Mouse (Mus musculus): ENCODE results near the gene Rfc4. TPM values are rescaled to one million over a fixed set of nuclear protein-coding genes. Genes with fewer than 3 reads are reported as not detected.

The Rfc4 gene
- polyA plus RNA-seq, 1 experiment, result 18.9 TPM

DNA sequence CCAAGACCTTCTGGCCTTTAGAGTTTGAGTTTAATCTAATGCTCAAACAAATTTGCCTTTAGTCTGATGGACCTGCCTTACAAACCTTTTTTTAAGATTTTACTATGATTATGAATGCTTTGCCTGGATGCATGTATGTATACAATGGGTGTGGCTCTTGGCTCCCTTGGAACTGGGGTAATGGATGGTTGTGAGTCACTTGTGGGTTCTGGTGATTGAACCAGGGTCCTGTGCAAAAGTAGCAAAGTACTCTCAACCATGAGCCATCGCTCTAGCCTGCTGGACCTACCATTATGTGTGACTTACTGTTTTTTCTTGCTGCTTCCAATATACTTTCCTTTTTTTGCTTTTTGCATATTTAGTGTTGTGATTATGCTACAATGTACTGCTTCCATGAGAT, 4.8 kb upstream of the Rfc4 start:
- no peak overlapping the region for H3K4me2 ChIP-seq (ENCODE audit: low read depth)
- no peaks in the 10 kb centered on the region for H3K36me3 ChIP-seq (ENCODE audit: control insufficient read depth, insufficient read depth)
- no peak overlapping the region for H3K4me3 ChIP-seq
- H3ac ChIP-seq (ENCODE audit: control insufficient read depth, insufficient read length), result no peak overlapping the region
- no peaks in the 10 kb centered on the region for H3K27me3 ChIP-seq (ENCODE audit: control insufficient read depth, insufficient read depth, insufficient read length)
- H3K79me2 ChIP-seq (ENCODE audit: control insufficient read depth, insufficient read depth), result peaks cover 2% of the 10 kb centered on the region
- TF ChIP-seq TCF3 (IDR thresholded peaks at IDR 0.05; ENCODE audit: insufficient read length, low read depth) (no peak), MAX (IDR thresholded peaks at IDR 0.05; ENCODE audit: low read depth) (no peak), MYOG (IDR thresholded peaks at IDR 0.05; ENCODE audit: control insufficient read depth in 1 of 3, insufficient read depth in 1 of 3, insufficient read length in 2 of 3, low read depth in 2 of 3) (no peak), MYOD1 (IDR thresholded peaks at IDR 0.05; ENCODE audit: control insufficient read depth in 1 of 3, insufficient read length in 2 of 3, low read depth in 2 of 3) (no peak), E2F4 (IDR thresholded peaks at IDR 0.05; ENCODE audit: insufficient read depth) (no peak), USF1 (IDR thresholded peaks at IDR 0.05; ENCODE audit: low read depth) (no peak), SRF (IDR thresholded peaks at IDR 0.05; ENCODE audit: control insufficient read depth, insufficient read length, low read depth) (no peak), POLR2A (IDR thresholded peaks at IDR 0.05; ENCODE audit: insufficient read length, low read depth) (no peak), REST (IDR thresholded peaks at IDR 0.05; ENCODE audit: insufficient read depth, insufficient read length) (no peak), POLR2AphosphoS2 (IDR thresholded peaks at IDR 0.05; ENCODE audit: insufficient read length, low read depth) (no peak), TCF12 (IDR thresholded peaks at IDR 0.05; ENCODE audit: insufficient read depth, poor library complexity, severe bottlenecking) (no peak), CEBPB (IDR thresholded peaks at IDR 0.05; ENCODE audit: insufficient read depth, poor library complexity, severe bottlenecking) (no peak)

DNA sequence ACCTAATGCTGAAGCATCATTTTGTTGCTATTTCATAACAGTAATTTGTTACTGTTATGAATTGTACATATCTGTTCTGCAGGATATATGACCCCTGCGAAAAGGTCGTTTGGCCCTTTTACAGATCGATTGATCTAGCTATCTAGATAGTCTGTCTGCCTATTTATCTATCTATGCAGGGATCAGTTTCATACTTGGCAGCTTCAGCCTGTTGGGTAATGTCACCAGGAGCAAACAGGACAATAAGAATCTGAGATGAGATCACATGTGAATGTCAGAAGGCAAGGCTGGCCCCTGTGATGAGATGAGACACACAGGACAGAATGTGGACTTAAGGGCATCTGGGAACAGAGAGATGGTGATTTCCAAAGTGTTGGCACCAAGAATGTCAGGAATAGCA, 2.8 kb upstream of the Rfc4 start:
- H3K79me2 ChIP-seq (ENCODE audit: control insufficient read depth, insufficient read depth), result peaks cover 16% of the 10 kb centered on the region
- no peak overlapping the region for H3K4me3 ChIP-seq
- H3K27me3 ChIP-seq (ENCODE audit: control insufficient read depth, insufficient read depth, insufficient read length), result no peaks in the 10 kb centered on the region
- H3K4me2 ChIP-seq (ENCODE audit: low read depth), result no peak overlapping the region
- no peaks in the 10 kb centered on the region for H3K36me3 ChIP-seq (ENCODE audit: control insufficient read depth, insufficient read depth)
- no peak overlapping the region for H3ac ChIP-seq (ENCODE audit: control insufficient read depth, insufficient read length)
- no peak for TF ChIP-seq SRF (IDR thresholded peaks at IDR 0.05; ENCODE audit: control insufficient read depth, insufficient read length, low read depth)
- no peak for TF ChIP-seq MYOG (IDR thresholded peaks at IDR 0.05; ENCODE audit: control insufficient read depth in 1 of 3, insufficient read depth in 1 of 3, insufficient read length in 2 of 3, low read depth in 2 of 3)
- TF ChIP-seq TCF3 (IDR thresholded peaks at IDR 0.05; ENCODE audit: insufficient read length, low read depth), result no peak
- no peak for TF ChIP-seq TCF12 (IDR thresholded peaks at IDR 0.05; ENCODE audit: insufficient read depth, poor library complexity, severe bottlenecking)

DNA sequence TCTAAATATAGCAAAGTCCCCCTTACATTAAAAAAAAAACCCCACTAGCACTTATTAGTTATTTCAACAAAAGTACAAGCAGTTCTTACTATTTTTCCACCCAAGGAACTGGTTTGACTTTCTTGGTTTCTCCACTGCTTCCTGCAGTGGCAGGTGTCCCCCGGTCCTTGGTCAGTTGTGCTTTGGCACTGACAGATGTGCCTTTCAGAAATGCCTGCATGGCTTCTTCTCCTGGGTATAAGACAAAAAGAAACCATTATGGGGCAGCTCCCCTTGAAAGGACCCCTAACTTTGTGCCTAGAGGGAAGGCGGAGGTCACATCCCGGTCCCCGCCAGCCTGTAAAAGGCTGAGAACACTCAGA, 245 bp downstream of the Rfc4 start:
- Histone ChIP-seq H3K27me3 (ENCODE audit: control insufficient read depth, insufficient read depth, insufficient read length) (no peaks in the 10 kb centered on the region), H3K4me2 (ENCODE audit: low read depth) (peak overlapping the region; percentile 89), H3ac (ENCODE audit: control insufficient read depth, insufficient read length) (peak overlapping the region; percentile 25), H3K36me3 (ENCODE audit: control insufficient read depth, insufficient read depth) (peaks cover 5% of the 10 kb centered on the region), H3K79me2 (ENCODE audit: control insufficient read depth, insufficient read depth) (peaks cover 16% of the 10 kb centered on the region), H3K4me3 (peak overlapping the region; percentile 88)
- TF ChIP-seq TCF12 (IDR thresholded peaks at IDR 0.05; ENCODE audit: insufficient read depth, poor library complexity, severe bottlenecking) (no peak), USF1 (IDR thresholded peaks at IDR 0.05; ENCODE audit: low read depth) (no peak), TCF3 (IDR thresholded peaks at IDR 0.05; ENCODE audit: insufficient read length, low read depth) (no peak), E2F4 (IDR thresholded peaks at IDR 0.05; ENCODE audit: insufficient read depth) (no peak), CEBPB (IDR thresholded peaks at IDR 0.05; ENCODE audit: insufficient read depth, poor library complexity, severe bottlenecking) (no peak)

DNA sequence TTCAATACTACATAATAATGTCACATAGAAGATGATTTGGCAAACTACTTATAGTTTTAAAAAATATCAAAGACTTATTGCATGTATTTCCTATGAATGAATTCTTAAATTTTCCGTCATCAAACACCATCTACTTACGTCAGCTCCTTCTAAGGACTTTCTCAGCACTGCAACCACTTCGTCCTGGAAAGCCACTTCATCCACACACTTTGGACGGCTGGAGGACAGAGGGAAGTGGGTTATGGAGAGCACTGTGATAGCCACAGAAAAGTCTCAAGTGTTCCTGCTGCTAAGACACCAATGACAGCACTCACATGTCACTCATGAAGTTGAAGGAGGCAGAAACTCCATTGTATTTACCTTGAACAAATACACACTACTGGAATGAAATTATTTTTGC, 3.1 kb downstream of the Rfc4 start:
- Histone ChIP-seq H3K4me3 (no peak overlapping the region), H3K4me2 (ENCODE audit: low read depth) (no peak overlapping the region), H3ac (ENCODE audit: control insufficient read depth, insufficient read length) (no peak overlapping the region), H3K36me3 (ENCODE audit: control insufficient read depth, insufficient read depth) (peaks cover 18% of the 10 kb centered on the region), H3K27me3 (ENCODE audit: control insufficient read depth, insufficient read depth, insufficient read length) (no peaks in the 10 kb centered on the region), H3K79me2 (ENCODE audit: control insufficient read depth, insufficient read depth) (peaks cover 16% of the 10 kb centered on the region)
- no peak for TF ChIP-seq MAX (IDR thresholded peaks at IDR 0.05; ENCODE audit: low read depth)
- no peak for TF ChIP-seq E2F4 (IDR thresholded peaks at IDR 0.05; ENCODE audit: insufficient read depth)
- no peak for TF ChIP-seq SRF (IDR thresholded peaks at IDR 0.05; ENCODE audit: control insufficient read depth, insufficient read length, low read depth)
- TF ChIP-seq MYOG (IDR thresholded peaks at IDR 0.05; ENCODE audit: control insufficient read depth in 1 of 3, insufficient read depth in 1 of 3, insufficient read length in 2 of 3, low read depth in 2 of 3), result no peak
- TF ChIP-seq REST (IDR thresholded peaks at IDR 0.05; ENCODE audit: insufficient read depth, insufficient read length), result no peak
- no peak for TF ChIP-seq TCF3 (IDR thresholded peaks at IDR 0.05; ENCODE audit: insufficient read length, low read depth)
- TF ChIP-seq MYOD1 (IDR thresholded peaks at IDR 0.05; ENCODE audit: control insufficient read depth in 1 of 3, insufficient read length in 2 of 3, low read depth in 2 of 3), result no peak
- no peak for TF ChIP-seq POLR2AphosphoS2 (IDR thresholded peaks at IDR 0.05; ENCODE audit: insufficient read length, low read depth)
- TF ChIP-seq USF1 (IDR thresholded peaks at IDR 0.05; ENCODE audit: low read depth), result no peak
- TF ChIP-seq POLR2A (IDR thresholded peaks at IDR 0.05; ENCODE audit: insufficient read length, low read depth), result no peak
- no peak for TF ChIP-seq TCF12 (IDR thresholded peaks at IDR 0.05; ENCODE audit: insufficient read depth, poor library complexity, severe bottlenecking)
- no peak for TF ChIP-seq CEBPB (IDR thresholded peaks at IDR 0.05; ENCODE audit: insufficient read depth, poor library complexity, severe bottlenecking)

DNA sequence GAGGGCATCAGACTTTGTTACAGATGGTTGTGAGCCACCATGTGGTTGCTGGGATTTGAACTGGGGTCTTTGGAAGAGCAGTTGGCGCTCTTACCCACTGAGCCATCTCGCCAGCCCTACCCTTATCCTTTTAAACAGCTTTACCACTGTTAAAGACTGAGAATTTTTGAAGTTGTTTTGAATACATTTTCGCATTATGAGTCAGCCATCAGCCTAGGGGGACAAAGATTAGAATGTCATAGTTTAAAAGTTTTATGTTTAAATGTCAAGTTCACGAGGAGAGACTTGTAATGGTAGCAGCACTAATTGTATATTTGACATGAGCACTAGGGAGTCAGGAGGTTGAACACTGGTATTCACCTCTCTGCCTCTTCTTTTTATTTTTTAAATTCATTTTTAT, 4.4 kb downstream of the Rfc4 start:
- H3K36me3 ChIP-seq (ENCODE audit: control insufficient read depth, insufficient read depth), result peaks cover 21% of the 10 kb centered on the region
- peaks cover 16% of the 10 kb centered on the region for H3K79me2 ChIP-seq (ENCODE audit: control insufficient read depth, insufficient read depth)
- no peak overlapping the region for H3K4me3 ChIP-seq
- H3K27me3 ChIP-seq (ENCODE audit: control insufficient read depth, insufficient read depth, insufficient read length), result no peaks in the 10 kb centered on the region
- TF ChIP-seq MAX (IDR thresholded peaks at IDR 0.05; ENCODE audit: low read depth), result no peak
- TF ChIP-seq POLR2A (IDR thresholded peaks at IDR 0.05; ENCODE audit: insufficient read length, low read depth), result no peak
- no peak for TF ChIP-seq USF1 (IDR thresholded peaks at IDR 0.05; ENCODE audit: low read depth)
- no peak for TF ChIP-seq REST (IDR thresholded peaks at IDR 0.05; ENCODE audit: insufficient read depth, insufficient read length)
- TF ChIP-seq POLR2AphosphoS2 (IDR thresholded peaks at IDR 0.05; ENCODE audit: insufficient read length, low read depth), result no peak
- no peak for TF ChIP-seq E2F4 (IDR thresholded peaks at IDR 0.05; ENCODE audit: insufficient read depth)
- no peak for TF ChIP-seq MYOG (IDR thresholded peaks at IDR 0.05; ENCODE audit: control insufficient read depth in 1 of 3, insufficient read depth in 1 of 3, insufficient read length in 2 of 3, low read depth in 2 of 3)
- no peak for TF ChIP-seq TCF12 (IDR thresholded peaks at IDR 0.05; ENCODE audit: insufficient read depth, poor library complexity, severe bottlenecking)
- TF ChIP-seq TCF3 (IDR thresholded peaks at IDR 0.05; ENCODE audit: insufficient read length, low read depth), result no peak
- no peak for TF ChIP-seq CEBPB (IDR thresholded peaks at IDR 0.05; ENCODE audit: insufficient read depth, poor library complexity, severe bottlenecking)
- no peak for TF ChIP-seq MYOD1 (IDR thresholded peaks at IDR 0.05; ENCODE audit: control insufficient read depth in 1 of 3, insufficient read length in 2 of 3, low read depth in 2 of 3)
- TF ChIP-seq SRF (IDR thresholded peaks at IDR 0.05; ENCODE audit: control insufficient read depth, insufficient read length, low read depth), result no peak
- H3K4me2 ChIP-seq (ENCODE audit: low read depth), result no peak overlapping the region
- no peak overlapping the region for H3ac ChIP-seq (ENCODE audit: control insufficient read depth, insufficient read length)

Data from myocyte (in vitro differentiated cells).